Comparison of ENCODE assay signal across 23 mouse cellular contexts in genomic region chr14:111683543-111683942, GRCm38 (mm10). TPM values are rescaled to one million over a fixed set of nuclear protein-coding genes. Genes with fewer than 3 reads are reported as not detected.
"Had no signal": no experiment of that assay in that cellular context is flagged by ENCODE, and none has a peak within 500 bp of the region (broad histone marks: within the 10 kb centered on the region; RNA-seq: fewer than 3 reads in every experiment).

No protein-coding gene starts in this region.

- H3K36me3 ChIP-seq: liver, embryonic 13.5 days; midbrain, embryonic 12.5 days; stomach, embryonic 15.5 days had no signal

- H3K9ac ChIP-seq: liver, embryonic 13.5 days; midbrain, embryonic 12.5 days; neural tube, embryonic 13.5 days; stomach, embryonic 15.5 days had no signal

- H3K27ac ChIP-seq: kidney, postnatal 0 days; left cerebral cortex, adult 2 months; liver, embryonic 13.5 days; midbrain, embryonic 12.5 days; neural tube, embryonic 13.5 days; stomach, embryonic 15.5 days had no signal

- H3K4me3 ChIP-seq: left cerebral cortex, adult 2 months; liver, embryonic 13.5 days; megakaryocyte, embryonic 14.5 days; midbrain, embryonic 12.5 days; myocyte; neural tube, embryonic 13.5 days; stomach, embryonic 15.5 days had no signal

- H3K4me2 ChIP-seq: liver, embryonic 13.5 days; midbrain, embryonic 12.5 days; neural tube, embryonic 13.5 days; stomach, embryonic 15.5 days had no signal

- H3K4me1 ChIP-seq: stomach, embryonic 15.5 days had no signal

- ATAC-seq: intestine, postnatal 0 days; lung, postnatal 0 days had no signal

- DNase-seq: kidney, adult 2 months; kidney, postnatal 25 days; layer of hippocampus, postnatal 36 days; liver, embryonic 13.5 days; lung, adult 2 months; lung, postnatal 36 days; right cerebral cortex, postnatal 25 days; spleen, adult 18-20 months; thymus, postnatal 25 days had no signal

- H3K9me3 ChIP-seq: liver, embryonic 13.5 days; midbrain, embryonic 12.5 days; neural tube, embryonic 13.5 days; stomach, embryonic 15.5 days had no signal

RNA-seq across cellular contexts. Expression of gene Slitrk5, which starts 8.6 kb away (rescaled TPM):
- total RNA-seq: liver, adult 2 months; monocyte, adult 5-6 weeks; neutrophil, adult 5-6 weeks had no signal
- polyA plus RNA-seq: liver, adult 2 months; liver, embryonic 16.5 days; thymus, postnatal 0 days had no signal
